Mouse (Mus musculus) stomach, postnatal 0 days (tissue): ENCODE measurements around the gene Ric1.

Experiments used
- CTCF ChIP-seq: IDR thresholded peaks from 2 replicates; pipeline ENCODE4 v1.5.1; 2016; ENCODE audit warnings: antibody characterized with exemption, low read depth, mild to moderate bottlenecking, moderate library complexity
- EP300 ChIP-seq: optimal IDR thresholded peaks from 2 replicates; pipeline ENCODE3; 2016; ENCODE audit warnings: antibody characterized with exemption

DNA sequence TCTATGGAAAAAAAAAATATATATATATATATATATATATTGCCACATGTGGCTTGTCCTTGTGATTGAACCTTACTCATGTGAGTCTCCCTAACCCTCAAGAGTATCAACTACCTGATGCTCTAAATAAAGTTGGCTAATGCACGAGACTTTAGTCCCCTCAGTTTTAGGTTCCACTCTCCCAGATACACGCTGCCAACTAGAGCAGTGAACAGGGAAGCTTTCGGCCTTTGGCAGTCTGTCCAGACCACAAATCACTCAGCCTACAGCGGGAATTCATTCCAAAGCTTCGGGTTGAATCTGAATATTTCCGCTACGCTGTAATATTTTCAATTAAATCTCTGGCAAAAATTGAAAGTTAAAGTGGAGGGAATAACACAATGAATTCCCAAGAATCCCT, 3.7 kb upstream of the Ric1 start:
- TF ChIP-seq CTCF (no peak), EP300 (no peak)
